Mouse (Mus musculus): ENCODE measurements at regions not wholly inside any gene's neighbourhood (a gene's known extent, or its start where the extent isn't known, plus 50 kb on each side); places are given as distances from the start of the nearest gene placed in this dataset.
A peak's percentile ranks its signal among the peaks of the same experiment; 100 is the strongest.

- no peak for DNase-seq (ENCODE audit: low spot score in 2 of 2)
Measured at GRCm38 (mm10) chr2:144895254-144895653, 71.8 kb downstream of the Scp2d1 start.

- peak in 1 of 2 experiments; percentile 7 for DNase-seq (ENCODE audit: low spot score in 2 of 2)
Measured at GRCm38 (mm10) chr2:144896430-144896829, 73.0 kb downstream of the Scp2d1 start.

GRCm38 (mm10) chr2:144906786-144907185, 83.3 kb downstream of the Scp2d1 start:
- DNase-seq (ENCODE audit: low spot score in 2 of 2): no peak

GRCm38 (mm10) chr2:144945840-144946239, 122.4 kb downstream of the Scp2d1 start:
- no peak for DNase-seq (ENCODE audit: low spot score in 2 of 2)

- peak in 1 of 2 experiments; percentile 2 for DNase-seq (ENCODE audit: low spot score in 2 of 2)
Measured at GRCm38 (mm10) chr2:144946468-144946867, 123.0 kb downstream of the Scp2d1 start.

GRCm38 (mm10) chr2:144949232-144949631, 125.8 kb downstream of the Scp2d1 start:
- no peak for DNase-seq (ENCODE audit: low spot score in 2 of 2)
